Mouse (Mus musculus) gastrocnemius, postnatal 10 days (tissue): ENCODE data around the gene Tmem86a. TPM values are rescaled to one million over a fixed set of nuclear protein-coding genes. Genes with fewer than 3 reads are reported as not detected.

Experiments used
- DNase-seq: peaks from one replicate; pipeline ENCODE4 v3.0.0; 2021; ENCODE audit warnings: mixed read lengths
- microRNA-seq, 2 experiments: library from miRNA; unstranded; fragments of <30 nt; microRNA quantifications; one replicate each; pipeline ENCODE4 v1.2.0; 2021
- total RNA-seq, 2 experiments: library from RNA; stranded (reverse); gene quantifications; 2 replicates each; pipeline ENCODE4 v1.2.3; 2021

Gene Tmem86a
- total RNA-seq, 2 experiments from 2014 or later, result 8.2 to 9.0 TPM

GRCm38 (mm10) chr7:47076729-47077128, 26.3 kb downstream of the Tmem86a start:
- no peak for DNase-seq

- DNase-seq, result peak; percentile 62
These were observed 27.1 kb downstream of the Tmem86a start for GRCm38 (mm10) chr7:47077451-47077850.

DNA sequence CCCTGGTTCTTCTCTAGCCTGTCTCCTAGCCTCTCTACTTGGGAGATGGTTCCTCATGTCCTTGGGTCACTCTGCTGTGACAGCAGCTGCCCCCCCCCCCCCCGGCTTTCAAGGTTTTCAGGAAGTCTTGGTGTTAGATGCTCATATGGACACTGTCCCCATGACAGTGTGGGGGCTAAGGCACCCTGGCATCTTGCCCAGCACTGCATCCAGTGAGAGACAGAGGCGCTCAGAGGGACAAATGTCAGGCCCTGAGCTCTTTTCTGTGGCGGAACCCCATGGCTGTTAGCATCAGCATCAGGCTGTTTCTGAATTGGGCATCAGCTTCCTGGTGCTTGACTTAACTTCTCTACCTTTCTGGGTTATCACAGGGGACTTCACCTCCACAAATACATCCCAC, 30.5 kb downstream of the Tmem86a start:
- peak; percentile 35 for DNase-seq

DNA sequence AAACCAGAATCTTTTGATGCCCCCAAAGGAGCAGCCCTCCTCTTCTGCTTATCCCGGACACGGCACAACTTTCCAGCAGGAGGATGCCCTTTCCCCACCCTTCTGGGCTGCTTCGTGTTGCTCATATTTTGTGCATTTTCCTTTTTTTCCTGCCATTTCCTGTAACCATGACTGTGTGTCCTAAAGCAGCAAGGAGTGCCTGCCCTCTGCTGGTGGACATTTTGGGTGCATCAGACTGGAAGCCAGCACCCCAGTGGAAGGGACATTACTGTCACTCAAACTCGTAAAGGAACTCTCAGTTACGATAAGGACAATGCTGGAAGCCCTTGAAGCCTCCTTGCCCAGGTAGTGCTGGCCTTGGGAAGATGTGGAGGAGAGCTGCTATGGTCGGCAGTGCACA, 30.9 kb downstream of the Tmem86a start:
- peak; percentile 73 for DNase-seq

- no peak for DNase-seq
These were observed 34.7 kb downstream of the Tmem86a start for GRCm38 (mm10) chr7:47085075-47085474.

GRCm38 (mm10) chr7:47093935-47094334, 43.5 kb downstream of the Tmem86a start:
- DNase-seq, result no peak

GRCm38 (mm10) chr7:47094969-47095368, 44.6 kb downstream of the Tmem86a start:
- no peak for DNase-seq

GRCm38 (mm10) chr7:47098044-47098443, 47.6 kb downstream of the Tmem86a start:
- DNase-seq, result no peak

GRCm38 (mm10) chr7:47099306-47099705, 48.9 kb downstream of the Tmem86a start:
- DNase-seq, result no peak

DNA sequence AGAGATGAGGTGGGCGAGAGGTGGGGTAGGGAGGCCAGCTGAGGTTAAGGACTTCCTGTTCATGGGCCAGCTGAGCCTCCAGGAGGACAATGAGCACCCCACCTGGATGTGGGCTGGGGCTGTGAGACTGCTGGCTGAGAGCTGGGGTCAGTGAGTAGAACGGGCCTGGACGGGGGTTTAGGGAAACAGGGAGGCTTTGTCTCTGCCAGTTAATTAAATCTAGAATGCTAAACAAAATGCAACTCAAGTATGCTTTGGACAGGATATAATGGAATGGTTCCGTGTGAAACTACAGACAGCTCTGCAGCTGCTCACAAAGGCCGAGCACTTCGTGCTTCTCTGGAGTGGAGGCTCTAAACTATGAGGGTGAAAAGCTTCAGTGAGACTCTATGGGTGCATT, 50.2 kb downstream of the Tmem86a start:
- no peak for DNase-seq

- no peak for DNase-seq
These were observed 52.6 kb downstream of the Tmem86a start for GRCm38 (mm10) chr7:47102970-47103369.

DNA sequence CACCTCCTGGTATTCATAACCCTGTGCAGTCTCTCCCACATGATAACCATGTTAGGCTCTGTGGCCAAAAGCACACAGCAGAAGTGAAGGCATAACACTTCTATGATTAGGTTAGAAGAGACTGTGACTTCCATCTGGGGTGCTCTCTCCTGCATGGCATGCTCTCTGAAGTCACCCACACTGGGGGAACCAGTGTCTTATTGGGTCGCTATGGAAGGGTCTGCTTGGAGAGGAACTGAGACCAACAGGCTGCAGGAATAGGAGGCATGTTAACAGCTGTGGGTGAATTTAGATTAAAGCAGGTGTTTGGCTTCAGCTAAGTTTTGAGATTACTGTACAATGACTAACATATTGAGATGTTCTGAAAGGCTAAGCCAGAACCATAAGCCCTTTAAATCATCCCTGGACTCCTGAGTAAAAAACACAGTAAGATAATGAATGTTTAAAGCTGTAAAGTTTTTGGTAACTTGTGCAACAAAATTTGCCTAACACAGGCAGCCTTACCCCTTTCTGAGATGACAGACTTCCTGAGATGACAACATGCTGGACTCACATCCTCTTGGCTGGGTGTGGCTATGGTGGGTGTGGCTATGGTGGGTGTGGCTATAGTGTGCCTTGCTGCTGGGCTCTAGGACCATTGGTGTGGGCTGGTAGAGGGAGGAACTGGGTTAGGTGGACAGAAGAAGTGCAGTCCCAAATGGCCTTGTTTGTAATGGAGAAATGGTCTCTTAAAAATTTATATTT, 53.4 kb downstream of the Tmem86a start:
- no peak for DNase-seq

Small RNA genes lying within 50 kb of the gene (microRNA-seq; reads per million reads assigned to microRNA genes)
- 0 to 0.50 reads per million in 2 experiments for gene Mir7056

Other genes with a start within 250 kb of the Tmem86a start
- gene Ldha, start 209.1 kb upstream of the Tmem86a start, total RNA-seq, result 1,000 to 10,000 TPM; 1,967 to 2,342 TPM
- not detected for gene Ldhc, start 189.4 kb upstream of the Tmem86a start, total RNA-seq
- gene Tsg101, start 130.6 kb upstream of the Tmem86a start, total RNA-seq, result 10 to 100 TPM; 50.2 to 57.1 TPM
- 10 to 100 TPM; 11.5 to 14.9 TPM for gene Uevld, start 92.1 kb upstream of the Tmem86a start, total RNA-seq
- gene Gm9999, start 67.0 kb upstream of the Tmem86a start, total RNA-seq, result not detected
- gene Spty2d1, start 42.2 kb upstream of the Tmem86a start, total RNA-seq, result 10 to 100 TPM in 1 of 2 experiments, 1 to 10 TPM in 1; 9.9 to 13.1 TPM
- gene Ptpn5, start 83.1 kb downstream of the Tmem86a start, total RNA-seq, result under 1 TPM in 1 of 2 experiments, not detected in 1; 0.20 TPM
- not detected for gene Mrgpra6, start 154.3 kb downstream of the Tmem86a start, total RNA-seq
- gene Mrgpra9, start 202.2 kb downstream of the Tmem86a start, total RNA-seq, result not detected